Mouse (Mus musculus): ENCODE results near the gene Timp3.
A peak's percentile ranks its signal among the peaks of the same experiment; 100 is the strongest.

The Timp3 gene

DNA sequence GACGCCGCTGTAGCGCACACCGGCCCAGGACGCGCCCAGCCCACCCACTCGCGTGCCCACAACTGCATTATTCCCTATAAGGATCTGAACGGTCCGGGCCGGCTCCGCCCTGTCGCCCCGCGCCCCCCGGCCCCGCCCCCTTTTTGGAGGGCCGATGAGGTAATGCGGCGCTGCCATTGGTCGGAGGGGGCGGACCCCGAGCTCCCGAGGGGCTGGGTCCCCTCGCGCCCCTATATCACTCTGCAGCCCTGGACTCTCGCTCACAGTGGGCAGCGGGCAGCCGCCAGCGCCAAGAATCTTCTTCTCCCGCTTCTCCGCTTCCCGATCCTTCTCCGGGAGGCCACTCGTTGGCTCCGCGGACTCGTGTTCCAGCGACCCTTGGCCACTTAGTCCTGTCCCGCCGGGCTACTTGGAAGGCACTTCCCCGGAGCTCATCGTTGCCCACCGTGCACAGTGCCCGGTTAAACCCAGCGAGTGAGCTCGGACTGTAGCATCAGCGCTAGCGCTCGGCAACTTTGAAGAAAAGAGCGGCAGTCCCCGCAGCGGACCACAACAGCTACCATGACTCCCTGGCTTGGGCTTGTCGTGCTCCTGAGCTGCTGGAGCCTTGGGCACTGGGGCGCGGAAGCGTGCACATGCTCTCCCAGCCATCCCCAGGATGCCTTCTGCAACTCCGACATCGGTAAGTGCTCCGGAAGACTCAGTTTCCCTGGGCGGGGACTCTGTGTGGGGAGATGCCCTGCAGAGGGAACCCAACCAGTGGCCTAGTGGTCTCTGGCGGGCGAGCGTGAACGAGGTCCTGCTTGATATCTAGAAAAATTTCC is at the start of gene Timp3:
Timp3 (plus strand) TSS at position 80 of the 824 bp plus-strand sequence.
- no peak for DNase-seq (ENCODE audit: low read depth, low spot score)

GRCm38 (mm10) chr10:86256221-86256620 is 44.0 kb upstream of the Timp3 start:
- peak; percentile 84 for DNase-seq (ENCODE audit: low read depth, low spot score)

DNA sequence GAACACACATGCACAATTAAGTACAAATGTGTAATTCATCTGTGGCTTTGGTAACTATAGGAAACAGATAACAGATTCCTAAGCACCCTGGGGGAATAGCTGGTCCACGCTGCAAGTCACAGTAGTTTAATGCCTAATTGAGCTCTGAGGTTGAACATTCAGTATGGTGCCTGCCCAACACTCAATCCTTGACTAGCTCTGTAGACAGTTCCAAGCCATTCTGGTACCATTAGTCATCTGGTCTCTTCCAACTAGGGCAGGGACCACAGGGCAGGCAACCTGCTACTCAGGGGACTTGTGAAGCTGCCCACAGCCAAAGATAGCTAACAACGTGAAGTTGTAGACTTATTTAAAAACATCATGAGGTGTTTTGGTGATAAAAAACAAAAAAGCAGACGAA is 43.1 kb upstream of the Timp3 start:
- no peak for DNase-seq (ENCODE audit: low read depth, low spot score)

GRCm38 (mm10) chr10:86258046-86258445 is 42.1 kb upstream of the Timp3 start:
- peak; percentile 53 for DNase-seq (ENCODE audit: low read depth, low spot score)

DNA sequence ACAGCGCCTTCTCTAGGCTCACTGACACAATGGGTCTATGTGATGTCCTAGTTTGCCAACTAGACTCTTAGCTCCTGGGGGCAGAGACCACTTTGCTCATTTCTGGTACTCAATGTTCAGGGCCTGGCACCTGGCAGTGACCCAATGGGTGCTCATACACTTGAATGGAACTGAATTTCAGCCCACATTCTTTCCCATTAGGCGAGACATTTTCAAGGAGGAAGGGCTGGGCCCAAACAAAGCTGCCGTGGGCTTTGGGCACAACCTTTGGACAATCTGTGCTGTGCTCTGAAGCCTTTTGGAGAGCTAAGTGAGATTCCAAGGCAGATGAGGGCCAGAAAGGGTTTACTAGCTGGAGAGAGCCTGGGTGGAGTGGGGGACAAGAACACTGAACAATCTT is 41.2 kb upstream of the Timp3 start:
- DNase-seq (ENCODE audit: low read depth, low spot score) = no peak

GRCm38 (mm10) chr10:86261725-86262124 is 38.4 kb upstream of the Timp3 start:
- peak; percentile 47 for DNase-seq (ENCODE audit: low read depth, low spot score)

- DNase-seq (ENCODE audit: low read depth, low spot score) = no peak
These were observed 35.6 kb upstream of the Timp3 start for GRCm38 (mm10) chr10:86264618-86265017.

- no peak for DNase-seq (ENCODE audit: low read depth, low spot score)
These were observed 29.9 kb upstream of the Timp3 start for GRCm38 (mm10) chr10:86270254-86270653.

DNA sequence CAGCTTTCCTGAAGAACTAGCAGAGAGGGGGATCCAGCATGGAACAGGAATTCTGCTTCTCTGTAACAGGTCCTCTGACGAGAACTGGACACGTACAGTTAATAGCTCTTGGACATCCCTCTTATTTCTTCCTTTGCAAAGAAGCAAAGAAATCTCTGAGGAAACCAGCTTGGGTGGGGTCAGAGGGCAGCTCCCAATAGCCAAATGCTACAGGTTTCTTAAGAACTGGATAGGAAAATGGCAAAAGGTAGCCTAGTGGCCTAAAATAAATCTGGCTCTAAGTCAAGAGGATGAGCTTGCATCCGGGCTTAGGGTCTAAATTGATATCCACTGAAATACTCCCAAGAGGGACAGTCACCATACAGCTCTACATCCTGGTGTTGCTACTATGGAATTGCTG is 27.3 kb upstream of the Timp3 start:
- DNase-seq (ENCODE audit: low read depth, low spot score) = no peak

GRCm38 (mm10) chr10:86273410-86274191 is 26.6 kb upstream of the Timp3 start:
- DNase-seq (ENCODE audit: low read depth, low spot score) = no peak

DNA sequence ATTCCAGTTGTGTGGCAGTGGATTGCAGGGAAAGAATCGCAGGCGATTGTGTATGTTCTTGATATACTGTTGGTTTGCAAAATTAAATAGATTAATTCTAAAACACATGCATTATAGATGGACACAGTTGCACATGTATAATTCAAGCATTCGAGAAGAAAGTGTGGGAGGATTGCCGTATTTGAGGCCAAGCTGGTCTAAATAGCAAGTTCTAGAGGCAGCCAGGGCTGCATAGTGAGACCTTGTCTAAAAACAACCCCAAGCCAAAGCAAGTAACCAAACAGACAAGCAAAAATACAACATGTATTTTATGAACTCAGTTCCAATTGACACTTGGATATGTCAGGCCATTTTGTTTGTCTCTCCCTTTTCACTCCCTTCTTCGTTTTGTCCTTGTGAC is 24.6 kb upstream of the Timp3 start:
- no peak for DNase-seq (ENCODE audit: low read depth, low spot score)

- DNase-seq (ENCODE audit: low read depth, low spot score) = no peak
These were observed 22.8 kb upstream of the Timp3 start for GRCm38 (mm10) chr10:86277327-86277726.

GRCm38 (mm10) chr10:86278481-86278880 is 21.7 kb upstream of the Timp3 start:
- no peak for DNase-seq (ENCODE audit: low read depth, low spot score)

DNA sequence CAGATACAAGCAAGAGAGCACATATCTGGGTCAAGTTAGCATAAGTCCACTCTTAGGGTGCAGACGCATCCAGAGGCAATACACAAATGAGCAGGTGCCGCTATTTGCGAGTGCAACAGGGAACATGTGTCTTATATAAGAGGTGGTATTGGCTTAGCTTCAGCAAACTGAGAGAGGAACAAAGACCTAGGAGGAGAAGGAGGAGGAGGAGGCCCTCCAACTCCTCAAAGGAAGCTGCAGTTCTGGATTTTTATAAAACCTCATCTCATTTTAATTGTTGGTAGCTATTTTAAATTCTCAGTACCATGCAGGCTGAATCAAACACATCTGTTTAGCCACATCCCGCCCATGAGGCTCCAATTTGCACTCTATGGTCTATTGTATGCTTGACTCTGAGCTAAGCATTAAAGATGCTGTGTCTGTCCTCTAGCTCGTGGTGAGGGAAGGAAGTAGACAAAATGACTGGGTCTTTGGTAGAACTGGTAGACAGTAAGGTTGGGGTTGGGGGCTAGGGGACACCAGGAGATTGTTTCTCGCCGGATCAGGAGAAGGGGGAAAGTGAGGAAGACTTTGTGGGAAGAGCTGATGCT is 20.5 kb upstream of the Timp3 start:
- DNase-seq (ENCODE audit: low read depth, low spot score) = peak; percentile 69

DNA sequence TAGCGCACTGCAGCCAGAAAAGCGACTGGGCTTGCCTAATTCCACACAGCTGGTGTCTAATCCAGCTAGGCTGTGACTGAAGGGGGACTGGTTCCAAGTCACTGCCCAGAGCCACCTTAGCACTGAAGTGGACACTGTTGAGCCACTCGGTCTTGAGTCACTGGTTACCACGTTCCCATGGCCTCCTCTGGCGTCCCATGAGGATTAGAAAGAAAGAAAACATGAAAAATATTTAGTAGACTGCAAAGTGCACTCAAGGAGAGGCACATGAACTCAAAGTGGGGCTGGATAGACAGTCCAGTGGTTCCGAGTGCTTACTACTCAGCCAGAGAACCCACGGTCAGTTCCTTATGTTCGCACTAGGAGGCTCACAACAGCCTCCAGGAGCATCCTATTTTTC is 18.9 kb upstream of the Timp3 start:
- DNase-seq (ENCODE audit: low read depth, low spot score) = no peak

GRCm38 (mm10) chr10:86286508-86286907 is 13.7 kb upstream of the Timp3 start:
- no peak for DNase-seq (ENCODE audit: low read depth, low spot score)

GRCm38 (mm10) chr10:86290109-86290771 is 9.9 kb upstream of the Timp3 start:
- DNase-seq (ENCODE audit: low read depth, low spot score) = no peak

DNA sequence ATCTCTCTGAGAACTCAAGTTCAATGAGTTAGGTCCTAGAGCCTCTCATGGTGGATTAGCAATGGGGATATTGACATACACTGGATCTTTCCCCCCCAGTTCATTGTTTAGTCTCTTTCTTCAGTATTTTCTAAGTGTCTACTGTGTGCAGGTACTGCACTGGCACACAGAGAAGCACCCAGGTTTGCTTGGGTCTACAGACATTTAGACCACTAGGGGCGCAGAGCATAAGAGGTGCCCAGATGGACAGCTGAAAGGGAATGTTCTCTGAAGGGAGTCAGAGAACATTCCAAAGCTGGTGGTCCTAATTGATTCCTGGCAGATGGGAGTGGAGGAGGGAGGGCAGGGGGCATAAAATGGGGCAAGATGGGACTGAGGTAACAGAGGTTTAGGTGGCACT is 6.3 kb upstream of the Timp3 start:
- no peak for DNase-seq (ENCODE audit: low read depth, low spot score)

- no peak for DNase-seq (ENCODE audit: low read depth, low spot score)
These were observed 5.4 kb upstream of the Timp3 start for GRCm38 (mm10) chr10:86294599-86295365.

GRCm38 (mm10) chr10:86295454-86296098 is 4.6 kb upstream of the Timp3 start:
- no peak for DNase-seq (ENCODE audit: low read depth, low spot score)

- peak; percentile 88 for DNase-seq (ENCODE audit: low read depth, low spot score)
These were observed 4.1 kb upstream of the Timp3 start for GRCm38 (mm10) chr10:86296111-86296510.

Measured in brain, adult 2 months (tissue).